Mouse (Mus musculus): ENCODE data around the gene Cep97. TPM values are rescaled to one million over a fixed set of nuclear protein-coding genes. Genes with fewer than 3 reads are reported as not detected.

Cep97 gene
- polyA plus RNA-seq (2012), result 0.25 and 0.26 TPM in 2 replicates

DNA sequence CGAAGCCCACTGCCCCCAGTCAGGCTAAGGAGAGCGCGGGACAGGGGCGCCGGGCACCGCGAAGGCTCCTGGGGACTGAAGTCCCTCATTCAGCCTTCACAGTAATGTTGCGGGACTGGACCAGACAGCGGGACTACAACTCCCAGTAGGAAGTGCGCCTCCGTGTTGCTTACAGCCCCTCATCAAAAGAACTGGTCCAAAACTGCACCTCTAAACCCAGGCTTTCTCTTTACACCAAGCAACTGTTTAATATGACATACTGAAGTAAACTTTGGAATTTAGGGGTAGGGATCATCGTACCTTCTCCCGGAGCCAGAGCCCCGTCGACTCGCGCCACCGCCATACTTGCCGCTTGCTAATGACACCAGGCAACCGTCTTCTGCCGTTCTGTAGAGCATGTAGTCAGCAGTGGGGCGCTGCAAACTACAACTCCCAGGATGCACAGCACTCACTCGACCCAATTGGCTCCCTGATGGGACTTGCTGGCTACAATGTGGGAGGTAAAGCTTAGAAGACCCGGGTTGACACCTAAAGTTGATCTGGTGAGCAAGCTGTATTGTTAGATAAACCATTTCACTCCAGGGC lies at the start of gene Cep97:
Cep97 (minus strand) TSS at position 403 of the 585 bp plus-strand sequence.
- peaks cover 3% of the 10 kb centered on the region; the same call in 1 of the 2 replicates for H3K9me3 ChIP-seq (ENCODE audit: control insufficient read depth, low read length)
- H3K4me1 ChIP-seq (ENCODE audit: control insufficient read depth), result peaks cover 20% of the 10 kb centered on the region
- TF ChIP-seq GATA1 (IDR thresholded peaks at IDR 0.05; ENCODE audit: low read length) (no peak), TAL1 (IDR thresholded peaks at IDR 0.05; ENCODE audit: low read length) (peak; percentile 10; the same call in 1 of the 3 replicates)
- H3K36me3 ChIP-seq (ENCODE audit: control insufficient read depth), result peaks cover 12% of the 10 kb centered on the region
- peak within 1 kb of the TSS; percentile 90 for H3K4me3 ChIP-seq (replicated peaks)
- H3K27me3 ChIP-seq (ENCODE audit: control insufficient read depth), result no peaks in the 10 kb centered on the region

DNA sequence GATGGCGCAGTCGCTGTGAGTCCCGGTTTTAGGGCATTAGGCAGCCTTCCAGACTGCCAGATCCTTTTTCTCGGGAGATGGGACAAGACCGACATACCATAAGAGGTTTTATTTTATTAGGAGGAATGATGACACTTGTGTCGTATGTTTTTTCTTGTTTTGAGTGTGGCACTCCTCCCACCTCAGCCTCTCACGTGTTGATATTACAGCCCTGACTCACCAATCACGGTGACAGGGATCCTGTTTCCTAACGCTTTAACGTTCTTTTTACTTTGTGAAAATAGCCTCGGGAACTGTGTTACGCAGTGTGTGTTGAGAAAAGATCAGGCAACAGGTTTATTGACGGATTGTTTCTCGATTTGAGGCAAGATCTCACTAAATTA lies 40.2 kb upstream of the Cep97 start:
- H3K4me1 ChIP-seq (ENCODE audit: control insufficient read depth), result peaks cover 42% of the 10 kb centered on the region
- TF ChIP-seq TAL1 (IDR thresholded peaks at IDR 0.05; ENCODE audit: low read length), result no peak
- no peak for TF ChIP-seq GATA1 (IDR thresholded peaks at IDR 0.05; ENCODE audit: low read length)

DNA sequence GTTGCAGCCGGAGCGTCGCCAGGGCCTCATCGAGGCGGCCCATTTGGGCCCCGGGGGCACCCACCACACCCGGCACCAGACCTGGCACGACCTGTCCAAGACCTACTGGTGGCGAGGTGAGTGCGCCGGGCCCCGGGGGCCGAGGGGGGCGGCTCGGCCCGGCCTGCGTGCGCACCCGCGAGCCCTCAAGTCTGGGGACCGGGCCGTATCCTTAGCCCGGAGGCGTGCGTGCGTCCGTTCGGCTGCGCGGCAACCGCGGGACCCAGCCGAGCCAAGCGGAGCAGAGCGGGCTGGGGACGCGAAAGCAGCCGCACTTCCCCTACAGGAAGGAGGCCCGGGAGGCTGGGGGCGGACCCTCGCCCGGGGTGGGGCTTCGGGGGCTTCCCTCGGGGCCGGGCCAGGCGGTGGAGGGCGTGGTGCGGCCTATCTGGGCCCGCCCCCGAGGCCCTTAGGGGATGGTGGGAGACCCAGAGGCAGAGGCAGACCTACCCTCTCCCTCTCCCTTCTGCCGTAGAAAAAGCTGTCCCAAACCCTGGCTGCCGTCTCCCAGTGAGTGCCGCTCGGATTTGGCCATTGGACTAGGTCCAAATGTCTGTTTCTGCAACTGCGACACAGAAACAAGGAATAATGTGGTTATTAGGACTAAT lies 39.7 kb upstream of the Cep97 start:
- Histone ChIP-seq H3K4me1 (ENCODE audit: control insufficient read depth) (peaks cover 46% of the 10 kb centered on the region), H3K9me3 (ENCODE audit: control insufficient read depth, low read length) (no peaks in the 10 kb centered on the region), H3K27me3 (ENCODE audit: control insufficient read depth) (no peaks in the 10 kb centered on the region), H3K4me3 (replicated peaks) (peak overlapping the region; percentile 90), H3K36me3 (ENCODE audit: control insufficient read depth) (peaks cover 56% of the 10 kb centered on the region)
- no peak for TF ChIP-seq TAL1 (IDR thresholded peaks at IDR 0.05; ENCODE audit: low read length)
- TF ChIP-seq GATA1 (IDR thresholded peaks at IDR 0.05; ENCODE audit: low read length), result no peak

More for the DNA sequence above, 40.2 kb upstream of the Cep97 start:
- no peaks in the 10 kb centered on the region for H3K9me3 ChIP-seq (ENCODE audit: control insufficient read depth, low read length)
- peak overlapping the region; percentile 90 for H3K4me3 ChIP-seq (replicated peaks)
- no peaks in the 10 kb centered on the region for H3K27me3 ChIP-seq (ENCODE audit: control insufficient read depth)
- H3K36me3 ChIP-seq (ENCODE audit: control insufficient read depth), result peaks cover 55% of the 10 kb centered on the region

DNA sequence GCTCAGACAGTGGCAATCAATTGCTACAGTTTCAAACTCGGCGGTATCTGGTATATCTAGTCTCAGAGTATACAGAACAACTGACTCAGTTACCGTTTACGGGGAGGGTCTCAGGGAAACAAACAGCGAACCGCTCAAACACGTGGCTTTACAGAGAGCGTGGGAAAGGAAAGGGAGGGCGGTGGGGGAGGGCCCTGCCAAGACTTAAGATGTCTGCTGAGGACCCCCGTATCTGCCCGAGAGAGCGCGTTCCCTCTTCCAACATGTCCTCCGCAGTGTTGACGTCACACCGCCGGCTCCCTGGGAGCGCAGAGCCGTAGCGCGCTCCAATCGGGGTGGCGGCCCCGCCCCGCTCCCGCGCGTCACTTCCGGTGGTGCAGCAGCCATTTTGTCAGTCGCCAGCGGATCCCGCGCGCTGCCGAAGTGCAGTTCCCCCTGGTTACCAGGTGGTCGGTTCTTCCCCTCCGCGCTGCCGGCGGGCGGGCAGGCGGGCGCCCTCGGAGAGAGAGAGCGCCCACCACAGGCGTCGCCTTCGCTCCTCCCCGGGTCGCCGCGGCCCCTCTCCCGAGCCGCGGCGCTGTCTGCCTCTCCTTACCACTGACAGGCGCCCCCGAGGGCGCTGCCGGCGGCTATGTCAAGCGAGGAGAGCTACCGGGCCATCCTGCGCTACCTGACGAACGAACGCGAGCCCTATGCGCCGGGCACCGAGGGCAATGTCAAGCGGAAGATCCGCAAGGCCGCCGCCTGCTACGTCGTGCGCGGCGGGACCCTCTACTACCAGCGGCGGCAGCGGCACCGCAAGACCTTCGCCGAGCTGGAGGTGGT lies 39.0 kb upstream of the Cep97 start, which contains the start of gene Zbtb11:
Zbtb11 (plus strand) TSS at position 453 of the 825 bp plus-strand sequence.
- peaks cover 49% of the 10 kb centered on the region for H3K4me1 ChIP-seq (ENCODE audit: control insufficient read depth)
- TF ChIP-seq TAL1 (IDR thresholded peaks at IDR 0.05; ENCODE audit: low read length) (no peak), GATA1 (IDR thresholded peaks at IDR 0.05; ENCODE audit: low read length) (no peak)
- no peaks in the 10 kb centered on the region for H3K27me3 ChIP-seq (ENCODE audit: control insufficient read depth)
- H3K36me3 ChIP-seq (ENCODE audit: control insufficient read depth), result peaks cover 61% of the 10 kb centered on the region
- no peaks in the 10 kb centered on the region for H3K9me3 ChIP-seq (ENCODE audit: control insufficient read depth, low read length)
- H3K4me3 ChIP-seq (replicated peaks), result peak within 1 kb of the TSS; percentile 90

DNA sequence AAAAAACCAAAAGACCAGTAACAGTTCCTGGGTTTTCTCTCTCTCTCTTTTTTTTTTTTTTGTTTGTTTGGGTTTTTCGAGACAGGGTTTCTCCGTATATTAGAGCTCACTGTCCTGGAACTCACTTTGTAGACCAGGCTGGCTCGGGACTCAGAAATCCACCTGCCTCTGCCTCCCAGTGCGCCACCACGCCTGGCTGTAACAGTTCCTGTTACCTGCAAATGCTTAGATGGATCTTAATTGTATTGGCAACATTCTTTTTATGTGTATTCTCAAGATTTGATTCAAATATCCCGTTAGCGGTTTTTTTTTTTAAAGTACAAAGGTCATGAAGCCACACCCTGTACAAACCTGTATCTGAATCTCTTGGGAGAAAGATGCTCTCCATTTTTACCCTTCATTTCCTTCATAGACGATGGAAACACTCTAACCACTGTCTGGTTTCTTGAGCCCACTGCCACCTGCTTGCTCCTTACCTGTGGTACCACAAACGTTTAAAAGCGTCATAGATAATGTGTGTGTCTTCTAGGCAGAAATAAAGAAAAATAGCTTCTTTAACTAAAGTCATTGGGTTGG lies 38.1 kb upstream of the Cep97 start:
- Histone ChIP-seq H3K4me3 (replicated peaks) (peak overlapping the region; percentile 90), H3K4me1 (ENCODE audit: control insufficient read depth) (peaks cover 54% of the 10 kb centered on the region), H3K27me3 (ENCODE audit: control insufficient read depth) (no peaks in the 10 kb centered on the region), H3K36me3 (ENCODE audit: control insufficient read depth) (peaks cover 61% of the 10 kb centered on the region), H3K9me3 (ENCODE audit: control insufficient read depth, low read length) (no peaks in the 10 kb centered on the region)
- TF ChIP-seq TAL1 (IDR thresholded peaks at IDR 0.05; ENCODE audit: low read length) (no peak), GATA1 (IDR thresholded peaks at IDR 0.05; ENCODE audit: low read length) (no peak)

DNA sequence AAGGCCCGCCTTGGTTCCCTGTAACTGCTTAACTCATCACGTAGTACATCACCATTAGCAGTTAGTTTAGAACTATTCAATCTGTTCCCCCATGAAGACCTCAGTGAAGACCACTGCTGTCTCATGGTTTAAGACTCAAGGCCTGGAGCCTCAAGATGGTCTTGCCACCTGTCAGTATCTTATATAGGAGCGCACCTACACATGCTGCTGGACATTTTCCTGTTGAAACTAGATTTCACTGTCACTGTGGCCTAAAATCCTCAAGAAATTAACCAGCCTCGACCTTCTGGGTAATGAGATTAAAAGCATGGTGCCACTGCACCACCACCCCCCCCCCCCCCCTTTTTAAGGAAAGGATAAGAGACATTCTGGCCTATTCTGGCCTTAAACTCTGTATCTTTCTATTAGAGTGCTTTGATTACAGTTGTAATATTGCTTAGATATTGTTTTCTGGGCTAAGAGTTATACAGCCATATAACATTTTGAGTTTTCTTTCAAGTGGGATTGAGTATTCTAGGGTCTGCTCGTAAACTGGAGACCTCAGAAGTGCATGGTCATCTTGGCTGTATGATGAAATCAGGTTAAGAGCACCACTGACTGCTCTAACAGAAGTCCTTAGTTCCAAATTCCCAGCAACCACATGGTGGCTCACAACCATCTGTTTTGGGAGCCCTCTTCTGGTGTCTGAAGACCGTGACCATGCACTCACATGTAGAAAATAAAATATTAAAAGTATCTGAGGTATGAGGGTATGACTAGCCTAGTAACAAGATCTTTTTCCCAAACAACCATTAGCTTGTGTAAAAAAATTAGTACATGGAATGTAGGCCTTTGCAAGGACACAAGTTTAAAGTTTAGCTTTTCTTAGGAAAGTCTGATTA lies 37.3 kb upstream of the Cep97 start:
- Histone ChIP-seq H3K4me3 (replicated peaks) (no peak overlapping the region), H3K4me1 (ENCODE audit: control insufficient read depth) (peaks cover 60% of the 10 kb centered on the region), H3K36me3 (ENCODE audit: control insufficient read depth) (peaks cover 66% of the 10 kb centered on the region), H3K9me3 (ENCODE audit: control insufficient read depth, low read length) (no peaks in the 10 kb centered on the region), H3K27me3 (ENCODE audit: control insufficient read depth) (no peaks in the 10 kb centered on the region)
- TF ChIP-seq TAL1 (IDR thresholded peaks at IDR 0.05; ENCODE audit: low read length), result no peak
- TF ChIP-seq GATA1 (IDR thresholded peaks at IDR 0.05; ENCODE audit: low read length), result no peak

DNA sequence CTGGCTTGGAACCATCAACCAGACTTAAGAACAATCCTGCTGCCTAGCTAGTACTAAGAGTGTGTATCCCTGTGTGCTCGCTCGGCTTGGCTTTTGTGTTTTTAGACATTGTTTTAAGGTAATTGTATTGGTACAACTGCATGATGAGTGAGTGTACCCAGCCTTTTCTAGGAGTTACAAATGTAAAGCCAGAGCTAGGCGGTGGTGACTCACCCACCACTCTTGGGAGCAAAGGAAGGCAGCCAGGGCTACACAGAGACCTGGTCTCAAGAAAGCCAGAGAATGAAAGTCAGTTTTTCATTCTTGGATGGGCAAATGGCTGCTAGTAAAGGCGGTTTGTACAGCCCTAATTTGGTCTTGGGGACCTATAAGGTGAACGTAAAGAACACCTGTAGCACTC lies 35.8 kb upstream of the Cep97 start:
- TF ChIP-seq GATA1 (IDR thresholded peaks at IDR 0.05; ENCODE audit: low read length), result no peak
- TF ChIP-seq TAL1 (IDR thresholded peaks at IDR 0.05; ENCODE audit: low read length), result no peak
- Histone ChIP-seq H3K4me3 (replicated peaks) (no peak overlapping the region), H3K27me3 (ENCODE audit: control insufficient read depth) (no peaks in the 10 kb centered on the region), H3K4me1 (ENCODE audit: control insufficient read depth) (peaks cover 53% of the 10 kb centered on the region), H3K9me3 (ENCODE audit: control insufficient read depth, low read length) (no peaks in the 10 kb centered on the region), H3K36me3 (ENCODE audit: control insufficient read depth) (peaks cover 57% of the 10 kb centered on the region)

DNA sequence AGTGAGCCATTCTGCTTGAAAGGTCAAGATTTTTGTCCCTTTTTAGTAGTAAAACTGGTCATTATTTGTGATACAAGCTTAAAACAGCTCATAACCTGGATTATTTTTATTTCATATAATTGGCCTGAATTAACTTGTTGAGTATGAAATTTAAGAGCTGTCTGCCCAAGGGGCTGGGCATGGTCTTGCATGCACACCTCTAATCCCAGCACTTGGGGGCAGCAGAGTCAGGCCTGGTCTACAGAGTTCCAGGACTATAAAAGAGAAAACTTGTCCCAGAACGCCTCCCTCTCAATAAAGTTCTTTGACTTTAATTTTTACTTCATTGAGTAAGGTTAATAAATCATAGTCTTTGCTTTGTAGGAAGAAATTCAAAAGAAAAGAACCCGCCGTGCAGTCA lies 34.5 kb upstream of the Cep97 start:
- Histone ChIP-seq H3K27me3 (ENCODE audit: control insufficient read depth) (no peaks in the 10 kb centered on the region), H3K4me3 (replicated peaks) (no peak overlapping the region), H3K4me1 (ENCODE audit: control insufficient read depth) (peaks cover 45% of the 10 kb centered on the region), H3K36me3 (ENCODE audit: control insufficient read depth) (peaks cover 57% of the 10 kb centered on the region), H3K9me3 (ENCODE audit: control insufficient read depth, low read length) (no peaks in the 10 kb centered on the region)
- TF ChIP-seq TAL1 (IDR thresholded peaks at IDR 0.05; ENCODE audit: low read length) (no peak), GATA1 (IDR thresholded peaks at IDR 0.05; ENCODE audit: low read length) (no peak)
